Mouse (Mus musculus): ENCODE results near the gene Itgav.
A peak's percentile ranks its signal among the peaks of the same experiment; 100 is the strongest.

The Itgav gene

GRCm38 (mm10) chr2:83748581-83749118 lies 24.5 kb downstream of the Itgav start:
- no peak for DNase-seq (ENCODE audit: low read depth, low spot score)

DNA sequence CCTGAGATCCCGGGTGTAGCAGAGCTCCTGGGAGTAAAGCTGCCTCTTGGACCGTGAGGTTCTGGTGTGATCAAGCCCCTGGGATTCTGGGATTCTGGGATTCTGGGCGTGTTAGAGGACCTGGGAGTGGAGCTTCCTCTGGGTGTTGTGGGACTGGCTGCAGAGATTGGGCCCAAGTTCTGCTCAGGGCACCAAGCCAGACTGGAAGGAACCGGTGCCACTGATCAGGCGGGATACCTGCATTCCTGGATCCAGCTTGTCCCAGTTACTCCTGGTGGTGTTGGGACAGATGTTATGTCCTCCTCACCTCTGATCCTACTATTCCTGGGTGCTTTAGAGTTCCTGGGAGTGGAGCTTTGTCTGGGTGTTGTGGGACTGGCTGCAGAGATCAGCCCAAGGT lies 28.8 kb downstream of the Itgav start:
- DNase-seq (ENCODE audit: low read depth, low spot score) = no peak

GRCm38 (mm10) chr2:83754306-83754837 lies 30.2 kb downstream of the Itgav start:
- DNase-seq (ENCODE audit: low read depth, low spot score) = no peak

- DNase-seq (ENCODE audit: low read depth, low spot score) = no peak
Observed at GRCm38 (mm10) chr2:83758606-83759215, 34.5 kb downstream of the Itgav start.

DNA sequence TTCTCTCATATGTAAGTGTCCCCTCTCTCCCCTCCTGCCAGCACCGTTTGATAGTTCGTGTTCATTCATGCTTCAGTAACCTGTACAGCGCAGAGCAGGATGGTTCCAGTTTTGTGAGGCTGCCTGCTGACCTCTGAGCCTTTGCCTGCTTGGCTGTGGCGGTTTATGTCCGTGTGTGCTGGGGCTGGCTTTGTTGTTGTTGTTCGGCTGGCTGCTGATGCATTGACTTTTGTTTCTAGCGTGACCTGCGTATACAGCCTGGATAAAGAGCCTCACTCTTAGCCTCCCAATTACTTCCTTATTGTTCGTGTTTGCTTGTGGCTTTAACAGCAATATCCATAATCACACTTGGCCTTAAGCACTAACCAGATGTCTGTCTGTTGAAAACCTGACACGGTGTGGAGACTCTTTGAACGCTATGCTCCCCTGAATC lies 35.0 kb downstream of the Itgav start:
- DNase-seq (ENCODE audit: low read depth, low spot score) = no peak

DNA sequence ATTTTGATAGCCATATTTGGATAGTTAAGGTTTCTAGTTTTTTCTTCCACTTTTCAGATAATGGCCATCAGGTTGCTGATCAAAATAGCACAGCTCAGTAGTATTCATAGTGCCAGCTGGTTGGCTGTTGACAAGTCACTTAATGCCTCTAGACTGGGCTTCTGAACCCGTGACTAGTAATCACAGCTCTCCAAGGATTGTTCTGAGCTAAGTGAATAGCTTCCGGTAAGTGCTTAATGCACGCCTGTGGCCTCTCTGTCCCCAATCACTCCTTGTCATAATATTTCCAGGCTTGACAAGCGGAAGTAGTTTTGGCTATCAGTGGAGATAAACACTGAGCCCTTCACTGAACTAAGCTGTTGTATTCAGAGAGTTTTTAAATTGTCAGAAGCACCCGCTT lies 35.5 kb downstream of the Itgav start:
- DNase-seq (ENCODE audit: low read depth, low spot score) = no peak

DNA sequence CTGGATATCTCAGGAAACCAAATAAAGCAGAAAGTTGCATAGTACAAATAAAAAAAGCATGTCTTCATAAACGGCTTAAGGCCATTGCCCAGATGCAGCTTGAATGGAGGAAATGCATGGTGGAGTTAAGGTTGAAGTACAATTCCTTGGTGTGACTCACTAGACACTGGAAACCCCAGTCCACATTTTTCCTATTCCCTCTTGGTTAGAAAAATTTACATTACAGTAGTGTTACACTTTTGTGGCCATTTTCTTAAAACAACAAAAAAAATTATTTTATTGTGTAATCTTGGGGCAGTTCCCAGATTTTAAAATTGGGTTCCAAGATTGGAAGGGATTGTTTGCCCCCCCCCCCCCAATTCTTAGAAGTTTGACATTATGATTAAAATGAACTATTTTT lies 35.9 kb downstream of the Itgav start:
- no peak for DNase-seq (ENCODE audit: low read depth, low spot score)

DNA sequence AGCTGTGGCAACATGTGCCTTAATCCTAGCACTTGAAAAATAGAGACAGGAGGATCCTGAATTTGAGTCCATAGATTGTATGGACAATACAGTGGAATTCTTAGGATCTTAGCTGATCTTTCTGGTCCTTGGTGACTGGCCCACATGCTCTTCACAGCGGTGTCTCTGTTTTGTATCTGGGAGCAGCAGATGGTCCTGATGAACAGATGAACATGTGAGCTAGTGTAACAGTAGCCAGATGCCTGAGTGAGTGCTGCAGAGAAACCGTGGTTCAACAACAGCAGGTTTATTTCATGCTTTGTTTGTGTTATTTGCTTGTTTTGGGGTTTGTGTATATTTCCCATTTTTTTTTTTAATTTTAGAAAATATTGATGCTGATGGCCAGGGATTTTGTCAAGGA lies 37.3 kb downstream of the Itgav start:
- DNase-seq (ENCODE audit: low read depth, low spot score) = no peak

DNA sequence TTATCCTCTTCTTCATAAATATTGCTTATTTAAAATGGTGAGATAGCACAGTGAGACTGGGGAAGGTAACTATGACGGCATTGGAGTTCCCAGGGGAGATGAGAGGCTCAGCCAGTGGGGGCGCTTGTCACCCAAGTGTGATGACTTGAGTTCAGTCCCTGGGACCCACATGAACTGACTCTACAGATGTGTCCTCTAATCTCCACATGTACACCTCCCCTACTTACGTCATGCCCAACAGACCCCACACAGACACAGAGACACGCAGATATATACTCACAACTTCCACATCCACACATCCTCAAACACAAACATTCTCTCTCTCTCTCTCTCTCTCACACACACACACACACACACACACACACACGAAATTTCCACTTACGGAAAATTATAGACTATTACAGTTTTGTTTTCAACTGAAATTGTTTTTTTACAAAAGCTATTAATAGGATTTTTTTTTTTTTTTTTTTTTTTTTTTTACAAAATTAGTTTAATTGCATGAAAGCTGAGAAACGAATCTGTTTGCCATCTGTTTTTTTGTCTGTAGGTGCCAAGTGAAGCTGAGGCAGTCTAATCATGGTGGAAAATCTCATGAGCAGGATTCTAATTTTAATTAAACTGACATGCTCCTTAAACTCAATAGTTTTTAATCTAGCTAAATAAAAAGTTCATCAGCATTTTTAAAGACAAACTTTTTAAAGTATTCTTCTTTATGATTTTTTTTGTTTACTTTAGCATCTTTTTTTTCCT lies 38.1 kb downstream of the Itgav start:
- DNase-seq (ENCODE audit: low read depth, low spot score) = no peak

DNA sequence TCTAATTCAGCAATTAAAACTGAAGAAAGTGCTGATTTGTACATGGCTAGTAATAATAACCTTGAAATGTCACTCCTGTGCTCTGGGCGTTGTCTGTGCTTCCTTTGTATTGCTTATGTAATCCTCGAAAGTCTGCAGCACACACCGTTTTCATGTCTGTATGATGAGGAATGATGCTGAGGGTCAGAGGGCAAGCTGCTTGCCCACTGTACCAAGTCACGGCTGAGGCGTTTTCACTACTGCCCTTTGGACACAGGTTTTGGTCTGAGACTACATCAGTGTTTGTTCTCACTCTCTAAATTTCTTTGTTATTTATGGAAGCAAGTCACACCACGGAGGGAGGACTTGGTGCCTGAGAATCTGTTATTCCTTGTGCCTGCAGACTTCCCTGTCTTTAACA lies 41.9 kb downstream of the Itgav start:
- DNase-seq (ENCODE audit: low read depth, low spot score) = no peak

DNA sequence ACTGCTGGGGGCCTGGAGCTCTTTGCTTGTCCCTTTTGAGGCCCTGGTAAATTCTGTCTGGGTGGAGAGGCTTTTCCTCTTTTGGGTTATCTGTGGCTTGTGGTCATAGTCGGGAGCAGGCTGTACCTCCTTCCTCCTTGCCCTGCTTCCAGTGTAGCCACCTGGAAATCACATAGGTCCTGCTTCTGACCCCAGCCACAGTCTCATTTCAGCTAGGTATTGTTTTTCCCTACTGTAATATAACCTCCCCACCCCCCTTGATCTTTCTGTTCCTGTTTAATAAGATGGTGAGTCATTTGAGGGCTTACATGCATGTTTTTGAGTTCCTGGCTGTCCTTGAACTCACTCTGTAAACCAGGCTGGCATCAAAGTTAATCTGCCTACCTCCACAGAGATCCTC lies 42.7 kb downstream of the Itgav start:
- no peak for DNase-seq (ENCODE audit: low read depth, low spot score)

DNA sequence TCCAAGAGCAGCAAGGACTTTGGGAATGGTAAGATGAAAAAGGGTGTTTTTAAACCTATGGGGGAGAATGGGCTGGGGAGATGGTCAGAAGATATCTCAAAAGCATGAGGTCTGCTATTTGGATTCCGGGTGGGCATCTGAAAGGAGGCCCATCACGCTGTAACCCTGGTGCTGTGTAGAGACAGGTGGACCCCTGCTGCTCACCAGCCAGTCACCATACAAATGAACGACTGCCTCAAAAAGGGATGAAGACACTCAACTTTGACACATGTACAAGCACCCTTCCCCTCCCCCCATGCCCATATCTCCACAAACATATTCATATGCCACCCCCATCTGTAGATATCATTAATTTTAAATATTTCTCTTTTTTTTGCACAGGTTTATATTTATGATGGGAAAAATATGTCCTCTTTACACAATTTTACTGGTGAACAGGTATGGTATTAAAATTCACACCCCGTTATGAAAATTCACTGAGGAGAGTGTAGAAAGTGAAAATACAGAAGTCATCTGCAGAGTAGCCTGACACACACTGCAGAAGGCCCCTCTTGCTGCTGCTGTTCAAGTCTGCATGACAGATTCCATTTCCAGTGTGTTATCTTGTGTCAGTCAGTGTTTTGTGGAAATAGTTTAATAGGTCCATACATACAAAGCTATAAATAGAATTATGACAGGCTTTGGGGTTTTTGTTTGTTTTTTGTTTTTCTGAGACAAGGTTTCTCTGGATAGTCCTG lies 44.3 kb downstream of the Itgav start:
- no peak for DNase-seq (ENCODE audit: low read depth, low spot score)

DNA sequence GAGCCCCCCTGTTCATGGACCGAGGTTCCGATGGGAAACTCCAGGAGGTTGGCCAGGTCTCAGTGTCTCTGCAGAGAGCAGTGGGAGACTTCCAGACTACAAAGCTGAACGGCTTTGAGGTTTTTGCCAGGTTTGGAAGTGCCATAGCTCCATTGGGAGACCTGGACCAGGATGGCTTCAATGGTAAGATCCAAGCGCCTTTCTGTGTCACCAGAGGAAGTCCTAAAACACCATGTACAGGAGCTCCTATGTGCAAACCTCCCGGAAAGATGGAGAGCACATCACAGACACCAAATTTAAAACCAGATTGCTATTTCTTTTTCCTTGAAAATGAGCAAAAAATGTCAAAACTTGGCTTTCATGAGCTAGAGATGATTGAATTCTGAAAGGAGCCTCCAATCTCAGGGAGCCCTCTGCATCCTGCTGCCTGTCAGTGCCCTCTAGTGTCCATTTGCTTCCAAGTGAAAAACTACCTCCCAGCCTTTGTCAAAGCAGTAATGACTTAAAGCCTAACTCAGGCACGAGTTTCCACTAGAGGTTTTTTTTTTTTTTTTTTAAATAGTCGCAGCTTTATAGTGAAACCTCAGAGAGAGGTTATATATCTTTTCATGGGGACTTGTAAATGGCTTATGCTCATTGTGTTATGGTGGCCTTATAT lies 47.1 kb downstream of the Itgav start:
- peak; percentile 64 for DNase-seq (ENCODE audit: low read depth, low spot score)

- no peak for DNase-seq (ENCODE audit: low read depth, low spot score)
Observed at GRCm38 (mm10) chr2:83791330-83792073, 67.3 kb downstream of the Itgav start.

GRCm38 (mm10) chr2:83792102-83792501 lies 67.9 kb downstream of the Itgav start:
- DNase-seq (ENCODE audit: low read depth, low spot score) = no peak

- no peak for DNase-seq (ENCODE audit: low read depth, low spot score)
Observed at GRCm38 (mm10) chr2:83795766-83796165, 71.6 kb downstream of the Itgav start.

DNA sequence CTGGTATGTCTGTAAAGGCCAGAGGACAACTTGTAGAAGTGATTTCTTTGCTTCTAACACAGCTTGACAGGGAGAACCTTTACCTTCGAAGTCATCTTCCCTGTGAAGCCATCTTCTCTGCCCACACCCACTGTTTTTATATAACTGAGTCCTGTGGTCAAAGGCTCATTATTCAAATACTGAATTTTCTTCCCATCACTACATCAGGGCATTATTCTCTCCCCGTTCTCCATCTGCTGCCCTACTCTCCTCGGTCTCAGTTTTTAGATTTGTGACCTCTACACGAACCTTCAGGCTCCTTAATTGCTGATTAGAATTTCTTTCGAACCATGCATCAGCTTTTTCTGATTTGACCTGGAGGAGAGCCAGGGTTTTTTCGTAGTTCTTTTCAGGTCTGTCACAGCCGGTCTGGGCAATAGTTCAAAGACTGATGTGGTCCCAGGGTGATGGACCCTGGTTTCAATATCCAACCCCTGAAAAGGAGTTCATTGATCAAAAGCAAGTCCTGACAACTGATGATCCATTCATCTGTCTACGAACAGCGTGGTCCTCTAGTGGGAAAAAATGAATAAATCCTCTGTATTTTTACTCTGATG lies 73.8 kb downstream of the Itgav start:
- no peak for DNase-seq (ENCODE audit: low read depth, low spot score)

- peak; percentile 75 for DNase-seq (ENCODE audit: low read depth, low spot score)
Observed at GRCm38 (mm10) chr2:83812483-83813272, 88.5 kb downstream of the Itgav start, which contains the start of gene Fam171b. TSS of gene Fam171b (plus strand) at chr2:83812636.

- no peak for DNase-seq (ENCODE audit: low read depth, low spot score)
Observed at GRCm38 (mm10) chr2:83813273-83813892, 89.2 kb downstream of the Itgav start.

Data from forelimb bud, embryonic 11.5 days (tissue).